Mouse (Mus musculus): ENCODE data around the gene Wipi1.

DNA sequence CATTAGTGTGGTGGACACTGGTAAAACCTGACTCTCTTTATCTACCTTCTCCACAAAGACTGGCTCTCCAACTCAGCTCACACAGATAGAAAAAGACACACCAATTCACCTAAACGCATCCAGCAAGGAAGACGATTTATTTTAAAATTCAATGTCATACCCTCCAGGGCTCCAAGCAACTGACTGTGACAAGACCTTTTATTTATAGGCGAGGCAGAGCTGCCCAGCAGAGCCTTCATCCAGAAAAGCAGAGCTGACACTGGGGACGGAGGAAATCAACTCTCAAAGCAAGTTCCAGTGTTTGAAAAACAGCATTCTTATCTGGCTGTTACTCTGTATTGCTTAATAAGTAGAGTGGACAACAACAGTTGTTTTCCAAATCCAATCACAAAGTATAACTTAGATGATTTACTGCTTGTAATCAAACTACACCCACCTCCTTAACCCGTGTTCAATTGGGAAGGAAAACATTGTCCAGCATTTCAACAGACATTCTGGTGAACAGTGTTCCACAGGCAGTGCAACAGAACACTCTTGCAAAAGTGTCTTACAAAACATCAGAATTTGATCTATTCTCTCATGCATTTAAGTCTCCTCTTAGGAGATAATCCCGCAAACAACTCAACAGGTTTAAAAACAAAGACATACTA is 2.7 kb downstream of the Wipi1 start:
- no peak for TF ChIP-seq CTCF (IDR thresholded peaks at IDR 0.05; ENCODE audit: borderline replicate concordance, insufficient read depth, low read length)
- no peak for TF ChIP-seq POLR2A (IDR thresholded peaks at IDR 0.05; ENCODE audit: low read depth, low read length)
